Mouse (Mus musculus): ENCODE data around the gene Tmem131.

Gene Tmem131

DNA sequence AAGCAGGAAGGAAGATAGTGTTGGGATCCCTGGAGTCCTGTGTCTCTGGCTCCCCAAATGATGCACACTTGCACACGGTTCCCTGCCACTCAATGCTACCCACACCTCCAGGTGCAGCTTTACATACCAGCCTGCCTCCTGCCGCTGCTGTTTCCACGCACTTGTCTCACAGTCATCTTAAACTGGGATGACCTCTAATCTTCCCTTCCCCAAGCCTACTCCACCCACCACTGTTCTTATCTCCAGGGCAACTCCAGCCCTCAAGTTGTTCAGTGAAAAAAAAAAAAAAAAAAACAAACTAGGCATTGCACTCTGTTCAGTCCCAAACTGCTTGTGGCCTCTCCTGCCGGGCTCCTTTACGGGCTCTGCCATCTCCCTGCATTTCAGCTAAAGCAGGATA, at the start of gene Tmem131:
Gene Tmem131, minus strand, starts transcription at position 14 of the 400 bp plus-strand sequence.
- DNase-seq (ENCODE audit: low read depth) = no peak

DNA sequence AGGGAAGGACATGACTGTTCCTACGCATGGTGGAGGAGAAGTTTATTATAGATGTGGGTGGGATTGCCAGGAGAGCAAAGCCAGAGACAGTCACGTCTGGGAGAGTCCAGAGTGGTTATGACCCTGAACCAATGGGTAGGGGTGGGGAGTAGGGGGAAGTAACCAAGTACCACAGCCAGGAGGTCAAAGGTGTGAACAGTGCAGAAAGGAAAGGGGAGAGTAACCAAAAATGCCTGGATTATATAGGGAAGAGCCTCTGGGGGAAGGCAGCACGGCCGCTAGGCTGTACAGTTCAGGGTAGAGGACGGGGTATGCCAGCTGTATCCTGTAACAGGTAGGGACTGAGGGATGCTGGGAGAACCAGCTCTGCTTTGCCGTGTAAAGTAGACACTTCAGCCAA, 45.1 kb upstream of the Tmem131 start:
- DNase-seq (ENCODE audit: low read depth) = no peak

DNA sequence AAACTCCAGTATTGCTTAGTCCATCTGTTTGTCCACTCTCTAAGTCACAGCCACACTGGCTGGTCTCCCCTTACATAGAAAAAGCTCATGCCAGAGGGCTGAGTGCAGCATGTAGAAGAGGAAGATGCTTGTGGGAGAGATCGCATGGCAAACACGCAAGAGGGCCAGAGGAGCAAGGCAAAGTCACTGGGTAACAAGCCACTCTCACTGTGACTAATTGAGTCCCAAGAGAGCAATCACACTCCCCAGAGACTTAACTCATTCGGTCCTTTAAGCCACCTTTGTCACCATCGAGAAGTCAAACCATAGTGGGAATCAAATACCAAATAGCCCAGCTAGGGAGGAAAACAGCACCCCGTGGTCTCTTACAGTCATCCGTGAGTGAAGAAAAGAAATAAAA, 44.7 kb upstream of the Tmem131 start:
- DNase-seq (ENCODE audit: low read depth) = no peak

DNA sequence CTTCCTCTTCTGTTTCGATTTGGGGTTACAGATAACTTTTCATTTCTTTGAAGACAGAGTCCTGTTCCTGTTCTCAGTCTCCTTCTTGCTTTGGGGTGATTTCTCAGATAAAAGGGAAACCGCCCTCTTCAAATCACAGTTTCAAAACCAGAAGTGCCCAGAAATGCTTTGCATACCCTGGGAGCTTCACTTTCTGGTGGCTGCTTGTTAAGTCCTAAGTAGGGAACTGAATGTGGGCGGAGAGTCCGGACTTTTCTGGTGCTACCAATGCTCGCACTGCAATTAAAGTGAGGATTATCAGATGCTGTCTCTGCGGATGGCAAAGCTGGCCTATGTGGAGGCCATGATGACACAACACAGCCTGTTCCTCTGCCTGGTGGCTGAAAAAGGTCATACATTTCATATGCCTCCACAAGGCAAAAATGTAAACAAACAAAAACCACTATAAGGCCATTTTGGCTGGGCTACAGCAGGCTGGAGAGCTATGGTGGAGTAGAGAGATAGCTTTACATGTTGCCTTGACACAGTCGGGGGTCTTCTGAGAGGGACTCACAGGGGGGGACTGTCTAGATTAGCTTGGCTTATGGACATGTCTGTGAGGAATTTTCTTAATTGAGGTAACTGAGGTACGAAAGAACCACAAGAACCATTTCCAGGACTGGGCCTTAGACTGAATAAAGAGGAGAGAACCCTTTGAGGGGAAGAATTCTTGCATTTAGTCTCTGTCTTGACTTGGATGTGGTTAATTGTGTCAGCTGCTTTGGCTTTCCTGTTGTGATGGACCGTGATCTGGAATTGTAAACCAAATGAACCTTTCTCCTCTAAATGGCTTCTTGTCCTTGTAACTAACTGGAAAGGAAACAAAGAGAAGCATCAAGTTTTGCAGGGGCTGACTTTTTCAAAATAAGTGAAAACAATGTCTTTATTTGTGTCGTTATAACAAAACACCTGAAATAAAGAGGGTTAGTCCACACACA, 44.0 kb upstream of the Tmem131 start:
- DNase-seq (ENCODE audit: low read depth) = no peak

DNA sequence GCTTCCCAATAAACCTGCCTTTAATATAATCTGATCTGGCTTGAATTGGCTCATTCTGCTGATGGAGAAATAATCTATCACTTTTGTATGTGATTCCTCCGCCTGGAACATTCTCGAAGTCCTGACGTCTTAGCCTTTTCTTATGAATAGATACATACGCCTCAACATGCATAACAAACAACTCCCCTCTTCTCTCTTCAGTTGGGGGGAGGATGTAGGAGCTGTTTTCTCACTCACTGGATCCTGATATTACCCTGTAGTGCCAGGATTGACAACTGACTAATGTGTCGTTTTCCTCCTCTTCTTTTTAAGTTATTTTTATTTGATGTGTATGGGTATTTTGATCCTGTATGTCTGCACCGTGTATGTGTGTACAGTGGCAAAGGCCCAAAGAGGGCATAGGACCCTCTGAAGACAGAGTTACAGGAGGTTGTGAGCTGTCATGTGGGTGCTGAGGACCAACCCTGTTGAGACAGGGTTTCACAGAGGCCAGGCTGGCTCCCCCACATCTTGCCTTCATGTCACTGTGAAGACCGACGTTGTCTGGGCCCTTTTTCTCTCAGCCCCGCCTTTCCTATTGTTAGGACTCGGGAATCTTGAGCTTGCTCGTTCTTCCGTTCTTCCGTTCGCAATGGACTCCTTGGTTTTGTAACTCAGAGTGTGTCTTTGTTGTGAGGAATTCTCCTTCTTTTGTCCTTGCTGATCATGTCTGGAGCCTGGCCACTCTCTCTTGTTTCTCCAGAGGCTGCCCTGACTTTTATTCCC, 43.1 kb upstream of the Tmem131 start:
- DNase-seq (ENCODE audit: low read depth) = no peak

DNA sequence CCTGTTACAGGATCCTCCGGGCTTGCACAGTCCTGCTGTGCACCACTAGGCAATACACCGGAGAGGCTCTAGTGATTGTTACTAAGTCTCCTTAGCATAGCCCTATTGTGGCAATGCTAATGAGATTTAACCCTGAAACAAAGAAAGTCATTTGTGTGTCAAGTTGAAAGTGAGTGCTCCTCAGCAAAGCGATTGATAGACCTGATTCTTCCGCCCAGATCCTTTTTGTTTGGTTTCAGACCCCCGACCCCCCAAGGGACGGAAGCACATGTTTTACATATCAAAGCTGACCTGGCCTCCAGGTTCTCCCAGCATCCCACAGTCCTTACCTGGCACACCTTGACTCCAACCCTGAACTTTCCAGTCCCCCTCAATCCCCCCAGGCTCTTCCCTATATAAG, 42.4 kb upstream of the Tmem131 start:
- no peak for DNase-seq (ENCODE audit: low read depth)

DNA sequence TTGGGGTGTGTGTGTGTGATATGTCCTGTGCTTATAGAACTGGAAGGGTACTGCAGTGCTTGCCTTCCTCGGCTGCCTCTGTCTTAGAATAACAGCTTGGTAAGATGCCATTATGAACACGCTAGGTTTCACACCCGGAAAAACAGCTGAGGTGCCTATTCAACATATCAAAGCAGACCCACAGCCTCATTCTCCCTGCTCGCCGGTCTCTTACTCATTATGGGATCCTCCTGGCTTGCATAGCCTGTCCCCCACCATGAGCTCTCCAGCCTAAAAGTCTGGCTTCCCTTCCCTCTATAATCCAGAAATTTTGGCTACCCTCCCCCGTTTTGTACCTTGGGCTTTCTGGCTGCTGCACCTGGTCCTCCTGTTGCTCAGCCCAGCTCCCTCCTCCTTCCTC, 40.9 kb upstream of the Tmem131 start:
- no peak for DNase-seq (ENCODE audit: low read depth)

DNA sequence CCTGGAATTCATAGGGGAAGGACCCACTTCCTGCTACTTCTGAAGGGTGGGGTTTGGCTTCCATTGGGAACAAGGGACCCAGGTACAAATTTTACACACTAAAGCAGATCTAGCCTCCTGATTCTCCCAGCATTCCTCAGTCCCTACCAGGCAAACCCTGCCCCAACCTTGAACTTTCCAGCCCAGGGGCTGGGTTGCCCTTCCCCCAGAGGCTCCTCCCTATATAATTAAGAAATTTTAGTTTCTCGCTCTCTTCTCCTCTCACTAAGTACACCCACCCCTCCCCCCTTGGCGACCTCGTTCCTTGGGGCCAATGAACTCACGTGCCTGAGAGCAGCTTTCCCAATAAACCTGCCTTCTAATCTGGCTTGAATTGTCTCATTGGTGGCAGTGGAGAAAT, 40.3 kb upstream of the Tmem131 start:
- no peak for DNase-seq (ENCODE audit: low read depth)

DNA sequence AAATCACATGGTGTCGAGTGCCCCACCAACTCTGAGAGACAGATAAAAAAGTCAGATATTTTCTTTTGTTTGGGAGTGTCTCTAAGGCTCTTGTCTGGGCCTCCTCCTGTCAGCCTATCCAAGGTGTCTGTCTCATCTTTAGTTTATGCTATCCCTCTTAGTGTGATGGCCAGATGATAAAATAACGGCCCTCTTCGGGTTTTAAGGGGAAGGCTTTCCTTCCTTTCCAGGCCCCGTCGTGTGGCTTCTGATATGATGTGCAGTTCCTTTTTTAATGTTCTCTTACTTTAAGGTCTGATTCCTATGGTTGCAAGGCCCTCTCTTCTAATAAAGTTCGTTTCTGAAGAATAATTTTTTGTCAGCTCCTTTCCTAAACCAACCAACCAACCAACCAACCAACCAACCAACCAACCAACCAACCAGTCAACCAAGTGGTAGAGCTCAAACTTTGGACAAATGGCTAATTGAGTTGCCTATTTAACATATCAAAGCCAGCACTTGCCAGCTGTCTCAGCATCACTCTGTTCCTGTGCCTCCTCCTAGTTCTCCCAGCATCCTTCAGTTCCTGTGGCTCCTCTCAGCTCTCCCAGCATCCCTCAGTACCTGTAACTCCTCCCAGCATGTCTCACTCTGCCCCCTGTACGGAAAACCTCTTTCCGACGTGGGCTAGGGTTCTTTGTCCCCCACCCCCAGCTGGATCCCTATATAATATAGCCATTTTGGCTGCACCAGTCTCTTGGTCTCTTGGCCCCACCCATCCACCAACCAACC, 38.9 kb upstream of the Tmem131 start:
- no peak for DNase-seq (ENCODE audit: low read depth)

DNA sequence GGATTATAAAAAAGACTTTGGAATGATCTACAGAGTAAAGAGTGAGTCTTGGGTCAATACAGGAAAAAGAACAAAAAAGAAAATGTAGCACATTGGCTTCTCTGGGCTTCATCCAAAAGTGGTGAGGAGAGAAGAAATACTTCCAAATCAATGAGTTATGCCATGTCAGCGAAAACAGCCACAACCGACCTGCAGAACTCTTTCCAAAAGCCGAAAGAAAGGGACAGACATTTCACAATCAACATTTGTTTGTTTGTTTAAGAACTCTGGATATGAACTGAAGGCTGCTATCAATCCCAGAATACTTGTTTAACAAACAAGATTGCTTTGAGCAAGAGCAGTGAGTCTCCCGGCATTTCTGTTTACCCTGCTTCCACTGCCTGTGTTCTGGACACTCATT, 33.3 kb upstream of the Tmem131 start:
- DNase-seq (ENCODE audit: low read depth) = peak; percentile 2

DNA sequence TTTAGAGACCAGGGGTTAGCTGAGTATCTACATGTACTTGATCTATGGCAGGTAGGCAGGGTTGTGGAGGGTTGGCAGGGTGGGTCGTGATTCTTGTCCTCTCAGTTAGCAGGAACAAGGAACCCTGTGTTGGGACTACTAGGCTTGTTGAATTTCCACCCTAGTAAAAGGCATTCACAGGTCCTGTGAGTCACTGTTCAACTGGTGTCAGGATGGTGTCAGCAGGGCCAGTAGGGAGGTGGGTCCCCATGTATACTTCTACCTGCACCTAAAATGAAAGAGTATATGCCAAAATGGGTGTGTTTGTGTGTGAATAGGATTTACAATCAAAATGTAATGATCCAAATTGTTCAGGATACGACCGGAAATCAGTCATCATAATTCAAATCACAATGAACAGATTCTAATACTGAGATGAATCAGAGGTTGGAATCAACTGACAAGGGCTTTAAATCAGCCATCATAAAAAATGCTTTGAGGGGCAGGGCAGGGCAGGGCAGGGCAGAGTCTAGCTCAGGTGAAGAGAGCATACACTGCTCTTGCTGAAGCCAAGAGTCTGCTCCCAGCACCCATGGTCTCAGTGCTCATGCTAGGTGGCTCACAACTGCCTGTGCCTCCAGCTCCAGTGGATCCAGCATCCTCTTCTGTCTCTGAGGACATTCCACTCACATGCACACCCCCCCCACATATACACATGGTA, 27.6 kb upstream of the Tmem131 start:
- no peak for DNase-seq (ENCODE audit: low read depth)

DNA sequence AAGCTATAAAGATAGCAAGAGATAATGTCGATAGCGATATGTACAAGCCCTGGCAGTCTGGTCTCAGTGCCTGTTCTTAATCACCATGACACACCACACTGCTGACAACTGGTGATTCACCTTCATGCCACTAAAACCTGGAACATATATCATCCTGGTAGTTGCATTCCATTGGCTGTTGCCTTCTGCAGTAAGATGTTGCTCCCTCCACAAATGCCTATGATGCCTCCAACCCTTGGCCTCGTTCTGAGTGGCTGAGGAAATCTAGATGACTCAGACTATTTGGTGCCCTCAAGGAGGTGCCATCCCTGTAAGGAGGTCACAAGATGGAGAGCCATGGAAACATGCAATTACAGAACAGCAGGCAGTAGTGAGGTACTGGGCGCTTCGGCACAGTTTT, 22.4 kb upstream of the Tmem131 start:
- no peak for DNase-seq (ENCODE audit: low read depth)

DNA sequence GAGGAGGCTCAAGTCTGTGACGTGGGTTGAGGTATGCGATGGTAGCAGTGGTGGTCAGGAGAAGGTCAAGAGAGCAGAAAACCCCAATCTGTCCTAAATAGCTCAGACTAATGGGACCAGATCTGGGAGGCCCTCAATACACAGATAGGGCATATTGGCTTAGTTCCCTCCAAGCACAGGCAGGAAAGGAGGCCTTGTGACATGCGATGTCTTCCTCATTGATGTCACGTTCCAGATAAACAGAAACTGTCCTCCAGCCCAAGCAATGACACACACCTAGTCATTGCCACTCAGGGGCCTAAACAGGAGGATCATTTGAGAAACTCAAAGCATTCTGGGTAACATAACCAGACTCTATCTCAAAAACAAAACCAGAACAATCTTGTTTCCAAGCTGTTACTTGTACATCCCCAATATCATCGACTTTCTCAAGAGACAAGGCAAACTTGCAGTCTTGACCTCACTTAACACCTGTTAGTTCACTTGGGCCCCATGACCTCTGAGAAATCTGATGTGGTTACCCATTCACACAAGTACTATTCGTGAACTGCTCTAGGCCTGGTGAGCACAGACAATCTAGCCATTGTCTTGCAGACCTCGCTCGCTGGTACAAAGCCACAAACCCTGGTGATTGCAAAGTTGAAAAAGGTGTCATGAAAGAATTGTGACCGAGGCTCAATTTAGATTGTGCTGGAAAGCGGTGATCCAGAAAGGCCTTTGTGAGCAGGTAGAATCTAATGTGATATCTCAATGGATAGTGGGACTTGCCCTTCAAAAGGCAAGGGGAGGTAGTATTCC, 19.1 kb upstream of the Tmem131 start:
- no peak for DNase-seq (ENCODE audit: low read depth)

DNA sequence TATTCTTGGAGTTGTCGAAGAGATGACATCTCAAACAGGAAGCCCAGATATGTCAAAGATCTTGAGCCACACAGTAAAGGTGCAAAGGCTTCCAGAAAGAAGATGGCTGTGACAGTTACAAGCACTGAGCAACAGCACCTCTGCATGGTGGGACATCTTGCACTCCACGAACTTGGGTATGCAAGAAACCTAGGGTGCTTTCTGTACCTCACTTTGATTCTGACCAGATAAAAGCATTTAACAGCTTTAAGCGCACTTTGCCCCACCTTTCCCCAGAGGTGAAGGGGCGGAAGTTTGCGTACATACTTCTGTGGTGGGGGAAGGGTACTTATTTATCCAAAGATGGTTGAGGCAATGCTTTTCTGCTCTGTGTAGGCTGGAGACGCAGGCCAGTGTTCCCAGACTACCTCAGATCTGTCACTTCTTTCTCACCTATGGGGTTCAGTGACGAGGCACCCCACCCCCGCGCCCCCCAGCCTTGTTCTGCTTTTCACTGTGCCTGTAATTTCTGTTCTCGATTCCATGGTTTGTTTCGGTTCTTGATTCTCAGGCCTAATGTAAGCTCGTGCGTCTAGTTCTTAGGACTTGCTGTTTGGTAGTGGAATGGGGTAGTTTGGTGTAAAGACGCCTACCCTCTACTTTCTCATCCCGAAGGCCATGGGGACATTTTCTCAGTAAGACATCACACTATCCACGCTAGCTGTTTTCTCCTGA, 17.2 kb upstream of the Tmem131 start:
- DNase-seq (ENCODE audit: low read depth) = no peak

DNA sequence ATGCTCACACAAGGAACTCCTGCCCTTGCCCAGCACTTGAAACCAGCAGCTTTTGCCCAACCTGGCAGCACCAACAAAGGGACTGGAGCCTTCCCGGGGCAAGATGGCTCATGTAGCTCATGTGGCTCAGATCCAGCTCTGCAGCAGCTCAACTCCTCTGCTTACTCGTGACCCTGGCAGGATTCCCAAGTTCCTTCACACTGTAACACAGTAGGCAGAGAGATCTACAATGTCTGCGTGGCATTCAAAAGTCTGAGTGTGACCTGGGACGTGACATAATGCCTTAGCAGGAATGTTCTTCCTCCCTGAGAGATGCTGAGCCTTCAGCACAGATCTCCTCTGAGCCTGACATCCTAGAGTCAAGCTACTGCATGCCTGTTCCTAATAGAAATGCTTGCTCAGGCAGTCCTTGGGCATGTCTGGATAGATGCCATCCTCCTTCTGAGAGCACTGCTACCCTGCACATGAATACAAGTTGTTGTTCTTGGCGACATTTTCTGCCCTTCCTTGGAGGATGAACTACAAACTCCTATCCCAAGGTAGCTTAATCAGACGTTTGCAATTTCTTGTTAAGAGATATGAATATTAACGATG, 6.2 kb upstream of the Tmem131 start:
- no peak for DNase-seq (ENCODE audit: low read depth)

DNA sequence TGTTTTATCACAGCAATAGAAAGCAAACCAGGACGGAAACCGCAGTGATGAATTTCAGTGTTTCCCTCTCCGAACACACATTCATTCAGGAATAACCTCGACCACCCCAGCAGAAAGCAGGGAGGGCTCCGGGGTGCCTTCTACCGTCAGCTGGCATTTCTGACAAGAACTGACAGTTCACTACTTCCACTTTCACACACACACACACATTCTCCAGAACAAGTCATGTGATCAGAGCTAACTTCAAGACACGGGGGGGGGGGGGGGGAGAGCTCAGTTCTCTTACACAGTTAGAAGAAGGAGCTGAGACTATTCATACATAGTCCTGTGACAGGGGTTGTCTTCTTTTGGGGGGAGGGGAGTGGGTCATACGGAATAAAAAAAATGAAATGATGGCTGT, 4.0 kb upstream of the Tmem131 start:
- no peak for DNase-seq (ENCODE audit: low read depth)

DNA sequence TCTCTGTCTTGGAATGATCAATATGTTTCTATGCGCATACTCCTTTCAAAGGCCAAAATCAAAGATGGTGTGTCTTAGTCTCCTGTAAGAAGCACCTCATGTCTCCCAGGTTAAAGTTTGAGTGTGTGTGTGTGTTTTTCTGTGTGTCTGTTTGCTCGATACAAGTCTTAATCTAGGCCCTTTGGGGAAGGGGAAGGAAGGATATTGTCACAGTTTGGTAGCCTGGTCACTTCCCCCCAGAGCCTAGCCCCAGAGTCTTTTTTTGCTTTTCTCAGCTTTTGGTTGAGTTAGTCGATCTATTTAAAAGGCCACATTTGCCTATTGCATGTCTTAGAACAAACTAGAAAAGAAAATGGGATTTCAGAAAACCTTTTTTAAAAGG, 3.1 kb downstream of the Tmem131 start:
- no peak for DNase-seq (ENCODE audit: low read depth)

DNA sequence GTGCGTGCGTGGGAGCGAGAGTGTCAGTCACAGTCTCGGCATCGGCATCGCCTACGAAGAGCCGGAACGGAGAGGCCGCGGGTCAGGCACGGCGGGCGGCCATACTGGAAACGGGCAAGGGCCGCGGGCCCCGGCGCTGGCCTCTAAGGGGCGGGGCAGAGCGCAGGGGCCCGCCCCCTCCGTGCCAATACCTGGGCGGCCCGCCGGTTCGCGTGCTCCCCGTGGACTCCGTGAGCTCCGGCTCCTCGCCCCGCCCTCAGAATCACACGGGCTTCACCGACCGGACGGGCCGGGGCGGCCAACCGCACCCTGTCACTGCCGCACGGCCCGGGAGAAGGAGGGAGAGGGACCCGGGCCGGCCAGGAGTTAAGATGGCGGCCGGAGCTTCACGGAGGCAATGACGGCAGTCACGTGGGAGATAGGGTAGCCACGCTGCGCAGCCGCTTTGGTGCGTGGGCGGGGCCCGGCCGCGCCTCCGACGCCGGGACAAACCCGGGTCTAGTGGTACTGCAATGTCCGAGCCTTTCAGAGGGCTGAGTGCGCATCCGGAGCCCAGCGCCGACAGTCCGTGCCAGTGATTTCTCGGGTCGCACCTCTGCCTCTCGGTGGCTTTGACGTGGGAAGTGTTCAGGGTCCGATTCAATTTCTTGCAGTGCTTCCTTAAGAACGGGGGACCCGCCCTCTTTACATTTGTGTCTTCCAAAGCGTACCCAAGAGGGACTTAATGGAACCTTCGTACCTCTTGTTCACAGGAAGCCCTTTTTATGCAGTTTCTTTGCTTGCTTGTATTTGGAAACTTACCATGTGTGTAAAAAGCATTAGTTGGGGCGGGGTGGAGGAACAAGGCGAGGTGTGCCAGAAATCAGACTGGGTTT, 3.7 kb downstream of the Tmem131 start:
- DNase-seq (ENCODE audit: low read depth) = peak; percentile 72

DNA sequence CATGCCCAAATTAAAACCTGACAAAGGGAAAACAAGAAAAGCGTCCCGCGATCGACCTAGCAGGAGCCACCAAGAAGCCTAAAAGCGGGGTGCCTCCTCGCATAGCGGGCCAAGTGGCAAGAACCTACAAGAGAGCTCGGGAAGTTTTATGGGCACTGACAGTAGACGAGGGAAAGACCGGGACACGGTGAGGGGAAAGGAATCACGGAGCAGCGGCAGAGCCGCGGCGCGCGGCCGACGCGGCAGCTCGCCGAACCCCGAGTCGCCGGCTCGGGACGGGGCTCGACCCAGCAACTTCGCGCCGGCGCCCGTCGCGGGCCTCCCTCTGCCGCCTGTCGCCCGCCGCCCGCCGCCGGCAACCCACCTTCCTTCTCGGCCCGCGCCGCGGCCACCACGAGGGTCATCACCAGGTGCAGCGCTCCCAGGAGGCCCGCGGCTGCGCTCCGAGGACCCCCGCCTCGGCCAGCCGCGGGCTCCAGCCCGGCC, 4.6 kb downstream of the Tmem131 start:
- DNase-seq (ENCODE audit: low read depth) = no peak

Measured in fibroblast of lung, adult 2 months (primary cell).